Mouse (Mus musculus): ENCODE measurements around the gene Fam57b.

GRCm38 (mm10) chr7:126850161-126850560 is 52.7 kb downstream of the Fam57b start:
- TF ChIP-seq CTCF (IDR thresholded peaks at IDR 0.05; ENCODE audit: low read depth) (no peak), EP300 (IDR thresholded peaks at IDR 0.05; ENCODE audit: low read depth) (no peak)

Data from heart, postnatal 0 days (tissue).